Mouse (Mus musculus) small intestine, adult 2 months (tissue): Measurements from ENCODE around the gene Gm12216.

Source experiments
- CTCF ChIP-seq: fragments of 200-500 bp; IDR thresholded peaks from 2 replicates; pipeline ENCODE4 v1.5.1; 2012; ENCODE audit warnings: low read depth, mild to moderate bottlenecking, control low read depth, inconsistent platforms, low read length, moderate library complexity, mixed read lengths; ENCODE audit not compliant: insufficient replicate concordance, insufficient read length; ENCODE audit errors: extremely low read depth
- POLR2A ChIP-seq: fragments of 200-500 bp; IDR thresholded peaks from 2 replicates; pipeline ENCODE4 v1.6.1; 2012; ENCODE audit warnings: low read depth, mild to moderate bottlenecking, control low read depth, inconsistent platforms, low read length, moderate library complexity

- TF ChIP-seq POLR2A (no peak), CTCF (no peak)
Measured at GRCm38 (mm10) chr11:53896935-53897334, 37.9 kb upstream of the Gm12216 start.
